Mouse (Mus musculus): ENCODE measurements around the gene Pkd1l2. TPM values are rescaled to one million over a fixed set of nuclear protein-coding genes. Genes with fewer than 3 reads are reported as not detected.

Pkd1l2 gene
- polyA plus RNA-seq, 1 experiment from 2014 or later, result 0.03 TPM

DNA sequence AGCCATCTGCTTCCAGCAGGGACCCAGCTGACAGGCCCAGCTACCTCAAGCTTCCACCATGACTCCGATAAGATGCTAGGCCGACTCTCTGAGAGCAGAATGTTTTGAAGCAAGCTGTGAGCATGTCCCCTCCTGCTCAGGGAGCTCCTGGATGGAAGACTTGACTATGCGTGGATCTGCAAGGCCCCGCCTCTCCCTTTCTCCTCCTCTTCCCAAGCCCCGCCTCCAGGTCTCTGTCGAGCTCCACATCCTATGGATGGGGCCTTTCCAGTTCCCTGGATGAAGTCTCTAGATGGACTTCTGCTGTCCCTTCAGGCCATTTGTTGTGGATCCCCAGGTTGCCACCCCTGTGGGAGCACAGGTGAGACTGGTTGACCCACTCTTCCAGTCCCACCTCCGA lies 23.2 kb downstream of the Pkd1l2 start:
- H3K4me1 ChIP-seq (ENCODE audit: control insufficient read depth, insufficient read depth, low read length), result 0 out of 2 replicates have a peak, but pooled peaks cover 3% of the 10 kb centered on the region
- H3K27ac ChIP-seq (ENCODE audit: low read depth, low read length), result no peak overlapping the region
- no peaks in the 10 kb centered on the region for H3K27me3 ChIP-seq (ENCODE audit: control insufficient read depth, insufficient read depth, low read length)
- H3K4me2 ChIP-seq, result no peak overlapping the region
- ATAC-seq (replicated peaks; ENCODE audit: insufficient number of reproducible peaks, low FRiP score, low TSS enrichment), result no peak
- H3K9me3 ChIP-seq (replicated peaks; ENCODE audit: control insufficient read depth, low read length), result peaks cover 3% of the 10 kb centered on the region; the same call in 1 of the 2 replicates
- WGBS (ENCODE audit: insufficient replicate concordance), result 66% methylated on average over 7 of the region's 7 CpGs
- no peak overlapping the region for H3K4me3 ChIP-seq (ENCODE audit: low read depth, low read length)
- H3K36me3 ChIP-seq (ENCODE audit: control insufficient read depth, insufficient read depth, low read length), result no peaks in the 10 kb centered on the region
- no peak overlapping the region for H3K9ac ChIP-seq (ENCODE audit: low read depth, low read length)

DNA sequence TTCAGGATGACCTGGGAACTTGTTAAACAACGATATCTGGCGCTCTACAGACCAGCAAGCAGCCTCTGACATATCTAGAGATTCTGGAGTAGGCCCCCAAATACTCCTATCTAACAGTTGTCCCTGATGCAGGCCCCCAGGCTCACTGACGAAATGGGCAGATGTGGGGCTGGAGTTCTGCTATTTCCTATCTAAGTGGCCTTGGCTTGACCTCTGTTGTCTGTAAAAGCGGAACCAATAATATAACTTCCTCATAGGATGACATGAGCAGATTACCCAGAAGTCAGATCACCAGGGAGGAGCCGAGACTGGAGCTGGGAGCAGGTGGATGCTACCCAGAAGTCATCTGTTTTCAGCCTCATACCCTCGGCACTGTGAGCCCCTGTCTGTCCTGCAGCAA lies 27.2 kb downstream of the Pkd1l2 start:
- Histone ChIP-seq H3K4me3 (ENCODE audit: low read depth, low read length) (no peak overlapping the region), H3K27me3 (ENCODE audit: control insufficient read depth, insufficient read depth, low read length) (no peaks in the 10 kb centered on the region), H3K27ac (ENCODE audit: low read depth, low read length) (no peak overlapping the region), H3K36me3 (ENCODE audit: control insufficient read depth, insufficient read depth, low read length) (no peaks in the 10 kb centered on the region), H3K9ac (ENCODE audit: low read depth, low read length) (no peak overlapping the region), H3K4me1 (ENCODE audit: control insufficient read depth, insufficient read depth, low read length) (no peaks in the 10 kb centered on the region), H3K4me2 (no peak overlapping the region), H3K9me3 (replicated peaks; ENCODE audit: control insufficient read depth, low read length) (no peaks in the 10 kb centered on the region)
- ATAC-seq (replicated peaks; ENCODE audit: insufficient number of reproducible peaks, low FRiP score, low TSS enrichment), result no peak
- WGBS (ENCODE audit: insufficient replicate concordance), result 38% methylated on average over 6 of the region's 6 CpGs

- H3K27me3 ChIP-seq (ENCODE audit: control insufficient read depth, insufficient read depth, low read length), result no peaks in the 10 kb centered on the region
- H3K4me3 ChIP-seq (ENCODE audit: low read depth, low read length), result no peak overlapping the region
- H3K4me2 ChIP-seq, result no peak overlapping the region
- WGBS (ENCODE audit: insufficient replicate concordance), result 91% methylated on average over 3 of the region's 3 CpGs
- no peaks in the 10 kb centered on the region for H3K4me1 ChIP-seq (ENCODE audit: control insufficient read depth, insufficient read depth, low read length)
- H3K9ac ChIP-seq (ENCODE audit: low read depth, low read length), result no peak overlapping the region
- no peaks in the 10 kb centered on the region for H3K9me3 ChIP-seq (replicated peaks; ENCODE audit: control insufficient read depth, low read length)
- ATAC-seq (replicated peaks; ENCODE audit: insufficient number of reproducible peaks, low FRiP score, low TSS enrichment), result no peak
- H3K36me3 ChIP-seq (ENCODE audit: control insufficient read depth, insufficient read depth, low read length), result no peaks in the 10 kb centered on the region
- no peak overlapping the region for H3K27ac ChIP-seq (ENCODE audit: low read depth, low read length)
Measured at GRCm38 (mm10) chr8:117054146-117054545, 28.1 kb downstream of the Pkd1l2 start.

GRCm38 (mm10) chr8:117053135-117054079 lies 28.8 kb downstream of the Pkd1l2 start:
- Histone ChIP-seq H3K36me3 (ENCODE audit: control insufficient read depth, insufficient read depth, low read length) (no peaks in the 10 kb centered on the region), H3K27me3 (ENCODE audit: control insufficient read depth, insufficient read depth, low read length) (no peaks in the 10 kb centered on the region), H3K9ac (ENCODE audit: low read depth, low read length) (no peak overlapping the region), H3K9me3 (replicated peaks; ENCODE audit: control insufficient read depth, low read length) (no peaks in the 10 kb centered on the region), H3K4me3 (ENCODE audit: low read depth, low read length) (no peak overlapping the region), H3K4me1 (ENCODE audit: control insufficient read depth, insufficient read depth, low read length) (no peaks in the 10 kb centered on the region), H3K4me2 (no peak overlapping the region), H3K27ac (ENCODE audit: low read depth, low read length) (no peak overlapping the region)
- WGBS (ENCODE audit: insufficient replicate concordance), result 67% methylated on average over 12 of the region's 12 CpGs
- ATAC-seq (replicated peaks; ENCODE audit: insufficient number of reproducible peaks, low FRiP score, low TSS enrichment), result no peak

DNA sequence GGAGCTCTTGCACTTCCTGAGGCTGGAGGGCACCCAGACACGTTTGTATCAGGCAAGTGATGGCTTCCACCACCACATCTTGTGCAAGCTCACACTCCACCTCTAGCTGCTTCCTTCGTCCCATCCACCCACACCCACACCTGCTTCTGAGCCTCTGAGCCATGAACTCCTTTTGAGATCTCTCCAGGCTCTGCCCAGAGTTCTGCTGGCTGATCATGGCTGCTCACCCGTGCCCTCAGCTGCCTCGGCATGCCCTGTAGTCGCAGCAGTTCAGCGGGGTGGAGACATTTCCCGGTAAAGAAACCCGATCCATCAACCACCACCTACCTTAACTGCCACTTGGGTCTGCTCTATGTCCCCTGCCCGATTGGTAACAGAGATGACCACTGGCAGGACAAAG lies 30.9 kb downstream of the Pkd1l2 start:
- Histone ChIP-seq H3K36me3 (ENCODE audit: control insufficient read depth, insufficient read depth, low read length) (no peaks in the 10 kb centered on the region), H3K4me1 (ENCODE audit: control insufficient read depth, insufficient read depth, low read length) (no peaks in the 10 kb centered on the region), H3K4me3 (ENCODE audit: low read depth, low read length) (no peak overlapping the region), H3K9me3 (replicated peaks; ENCODE audit: control insufficient read depth, low read length) (no peaks in the 10 kb centered on the region), H3K27me3 (ENCODE audit: control insufficient read depth, insufficient read depth, low read length) (no peaks in the 10 kb centered on the region), H3K27ac (ENCODE audit: low read depth, low read length) (no peak overlapping the region), H3K4me2 (no peak overlapping the region), H3K9ac (ENCODE audit: low read depth, low read length) (no peak overlapping the region)
- no peak for ATAC-seq (replicated peaks; ENCODE audit: insufficient number of reproducible peaks, low FRiP score, low TSS enrichment)
- 51% methylated on average over 9 of the region's 9 CpGs for WGBS (ENCODE audit: insufficient replicate concordance)

DNA sequence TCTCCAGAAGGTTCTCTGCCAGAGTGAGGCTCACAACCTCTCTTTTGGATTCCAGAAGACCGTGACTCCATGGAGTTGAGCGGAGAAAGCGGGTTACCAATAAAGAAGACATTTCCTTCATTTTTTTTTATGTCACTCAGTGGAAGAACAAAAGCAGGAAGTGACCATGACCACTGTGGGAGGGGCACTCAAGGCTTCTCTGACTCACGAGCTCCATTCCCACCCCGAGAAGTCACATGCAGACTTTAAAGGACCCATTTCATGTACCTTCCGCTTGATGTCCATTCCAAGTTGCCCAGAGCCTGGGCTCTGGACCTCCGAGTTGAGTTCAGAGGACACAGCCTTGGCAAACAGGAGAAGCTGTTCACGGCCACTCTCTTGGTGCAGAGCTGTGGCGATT lies 31.5 kb downstream of the Pkd1l2 start:
- Histone ChIP-seq H3K9me3 (replicated peaks; ENCODE audit: control insufficient read depth, low read length) (no peaks in the 10 kb centered on the region), H3K27me3 (ENCODE audit: control insufficient read depth, insufficient read depth, low read length) (no peaks in the 10 kb centered on the region), H3K27ac (ENCODE audit: low read depth, low read length) (no peak overlapping the region), H3K4me1 (ENCODE audit: control insufficient read depth, insufficient read depth, low read length) (no peaks in the 10 kb centered on the region), H3K4me2 (no peak overlapping the region), H3K4me3 (ENCODE audit: low read depth, low read length) (no peak overlapping the region), H3K9ac (ENCODE audit: low read depth, low read length) (no peak overlapping the region), H3K36me3 (ENCODE audit: control insufficient read depth, insufficient read depth, low read length) (no peaks in the 10 kb centered on the region)
- ATAC-seq (replicated peaks; ENCODE audit: insufficient number of reproducible peaks, low FRiP score, low TSS enrichment), result no peak
- WGBS (ENCODE audit: insufficient replicate concordance), result 75% methylated on average over 9 of the region's 9 CpGs

DNA sequence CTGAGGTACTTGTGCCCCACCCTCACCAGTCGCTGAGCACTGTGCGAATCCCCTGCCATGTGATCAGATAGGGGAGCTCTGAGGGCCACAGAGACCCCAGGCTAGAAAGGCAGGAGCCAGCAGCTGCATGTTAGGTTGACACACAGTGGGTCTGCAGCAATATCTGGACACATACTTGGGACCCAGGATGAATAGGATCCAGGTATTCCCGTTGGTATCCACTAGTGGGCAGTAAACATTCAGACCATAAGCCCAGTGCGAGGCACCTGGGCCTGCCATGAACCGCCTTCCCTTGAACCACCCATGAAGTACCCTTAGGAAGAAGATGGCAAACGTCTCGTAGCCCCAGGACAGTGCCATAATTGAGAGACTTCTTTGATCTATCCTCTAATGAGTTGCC lies 32.8 kb downstream of the Pkd1l2 start:
- H3K4me1 ChIP-seq (ENCODE audit: control insufficient read depth, insufficient read depth, low read length), result no peaks in the 10 kb centered on the region
- no peaks in the 10 kb centered on the region for H3K36me3 ChIP-seq (ENCODE audit: control insufficient read depth, insufficient read depth, low read length)
- no peak overlapping the region for H3K9ac ChIP-seq (ENCODE audit: low read depth, low read length)
- no peaks in the 10 kb centered on the region for H3K9me3 ChIP-seq (replicated peaks; ENCODE audit: control insufficient read depth, low read length)
- H3K4me3 ChIP-seq (ENCODE audit: low read depth, low read length), result no peak overlapping the region
- no peak for ATAC-seq (replicated peaks; ENCODE audit: insufficient number of reproducible peaks, low FRiP score, low TSS enrichment)
- no peak overlapping the region for H3K4me2 ChIP-seq
- no peaks in the 10 kb centered on the region for H3K27me3 ChIP-seq (ENCODE audit: control insufficient read depth, insufficient read depth, low read length)
- H3K27ac ChIP-seq (ENCODE audit: low read depth, low read length), result no peak overlapping the region
- 55% methylated on average over 7 of the region's 7 CpGs for WGBS (ENCODE audit: insufficient replicate concordance)

DNA sequence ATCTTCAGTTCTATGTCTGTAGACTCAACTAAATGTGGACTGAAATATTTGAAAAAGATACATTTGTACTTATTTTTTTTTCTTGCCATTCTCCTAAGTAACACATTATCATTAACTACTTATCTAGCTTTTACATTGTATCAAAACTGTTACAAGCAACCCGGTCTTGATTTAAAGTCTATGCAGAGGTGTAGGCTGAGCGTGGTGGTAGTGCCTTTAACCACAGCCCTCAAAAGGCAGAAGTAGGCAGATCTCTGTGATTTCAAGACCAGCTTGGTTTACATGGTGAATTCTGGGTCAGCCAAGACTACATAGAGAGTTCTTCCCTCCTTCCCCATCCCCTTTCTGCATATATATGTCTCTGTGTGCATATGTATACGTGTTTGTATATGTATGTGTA lies 38.7 kb downstream of the Pkd1l2 start:
- Histone ChIP-seq H3K4me1 (ENCODE audit: control insufficient read depth, insufficient read depth, low read length) (no peaks in the 10 kb centered on the region), H3K9ac (ENCODE audit: low read depth, low read length) (no peak overlapping the region), H3K27ac (ENCODE audit: low read depth, low read length) (no peak overlapping the region), H3K4me3 (ENCODE audit: low read depth, low read length) (no peak overlapping the region), H3K9me3 (replicated peaks; ENCODE audit: control insufficient read depth, low read length) (no peaks in the 10 kb centered on the region), H3K36me3 (ENCODE audit: control insufficient read depth, insufficient read depth, low read length) (no peaks in the 10 kb centered on the region), H3K4me2 (no peak overlapping the region), H3K27me3 (ENCODE audit: control insufficient read depth, insufficient read depth, low read length) (peaks cover 8% of the 10 kb centered on the region; the same call in 1 of the 2 replicates)
- WGBS (ENCODE audit: insufficient replicate concordance), result 80% methylated on average over 3 of the region's 3 CpGs
- no peak for ATAC-seq (replicated peaks; ENCODE audit: insufficient number of reproducible peaks, low FRiP score, low TSS enrichment)

DNA sequence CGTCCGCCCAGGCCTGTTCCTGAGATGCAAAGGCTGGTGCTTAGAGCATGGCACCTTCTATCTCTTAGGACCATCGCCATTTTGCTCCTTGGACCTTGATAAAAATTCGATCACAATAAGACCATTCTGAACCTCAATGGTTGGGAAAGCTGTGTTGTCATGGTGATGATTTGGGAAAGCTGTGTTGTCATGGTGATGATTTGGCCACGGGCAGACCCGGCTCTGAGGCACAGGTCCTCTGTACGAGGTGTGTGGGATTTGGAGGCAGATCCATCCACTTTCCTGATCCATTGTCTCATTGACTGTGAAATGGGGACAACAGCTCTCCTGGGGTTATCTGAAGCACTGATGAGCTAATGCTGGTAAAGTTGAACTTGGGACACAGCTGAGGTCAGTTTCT lies 42.4 kb downstream of the Pkd1l2 start:
- ATAC-seq (replicated peaks; ENCODE audit: insufficient number of reproducible peaks, low FRiP score, low TSS enrichment), result no peak
- Histone ChIP-seq H3K27me3 (ENCODE audit: control insufficient read depth, insufficient read depth, low read length) (peaks cover 8% of the 10 kb centered on the region; the same call in 1 of the 2 replicates), H3K27ac (ENCODE audit: low read depth, low read length) (no peak overlapping the region), H3K36me3 (ENCODE audit: control insufficient read depth, insufficient read depth, low read length) (no peaks in the 10 kb centered on the region), H3K9ac (ENCODE audit: low read depth, low read length) (no peak overlapping the region), H3K4me3 (ENCODE audit: low read depth, low read length) (no peak overlapping the region), H3K9me3 (replicated peaks; ENCODE audit: control insufficient read depth, low read length) (no peaks in the 10 kb centered on the region), H3K4me2 (no peak overlapping the region), H3K4me1 (ENCODE audit: control insufficient read depth, insufficient read depth, low read length) (no peaks in the 10 kb centered on the region)
- WGBS (ENCODE audit: insufficient replicate concordance), result 76% methylated on average over 7 of the region's 7 CpGs
